Mouse (Mus musculus): ENCODE measurements around the gene Srsf4.

DNA sequence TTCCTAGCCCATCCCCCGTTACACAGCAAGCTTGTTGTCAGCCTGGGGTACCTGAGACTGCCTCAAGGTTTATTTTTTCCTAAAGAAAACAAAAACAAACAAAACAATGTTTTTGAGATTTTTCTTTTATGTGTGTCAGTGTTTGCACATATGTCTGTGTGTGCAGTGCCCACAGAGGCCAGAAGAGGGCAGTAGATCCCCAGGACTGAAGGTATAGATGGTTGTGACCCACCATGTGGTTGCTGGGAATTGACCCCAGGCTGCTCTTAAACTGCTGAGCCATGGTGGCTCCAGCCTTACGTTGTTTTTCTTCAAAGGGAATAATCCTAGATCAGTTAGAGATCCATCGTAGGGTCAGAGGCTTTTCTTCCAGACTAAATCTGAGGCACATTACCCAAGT is 34.5 kb downstream of the Srsf4 start:
- TF ChIP-seq CTCF (IDR thresholded peaks at IDR 0.05; ENCODE audit: low read depth) (peak; percentile 74), EP300 (IDR thresholded peaks at IDR 0.05; ENCODE audit: low read depth) (no peak)

All from liver, embryonic 14.5 days (tissue).